In genomic region chr9:57283311-57283710, GRCm38 (mm10) we compare ENCODE assay signal across 20 mouse cellular contexts. TPM values are rescaled to one million over a fixed set of nuclear protein-coding genes. Genes with fewer than 3 reads are reported as not detected.
"Had no signal": no experiment of that assay in that cellular context is flagged by ENCODE, and none has a peak within 500 bp of the region (broad histone marks: within the 10 kb centered on the region; RNA-seq: fewer than 3 reads in every experiment).

No protein-coding gene starts in this region.

- H3K9me3 ChIP-seq: kidney, embryonic 15.5 days; limb, embryonic 10.5 days; liver, embryonic 15.5 days; midbrain, embryonic 13.5 days; neural tube, embryonic 15.5 days had no signal

- H3K27me3 ChIP-seq: kidney, embryonic 15.5 days; midbrain, embryonic 13.5 days; neural tube, embryonic 15.5 days had no signal

- H3K4me2 ChIP-seq: kidney, embryonic 15.5 days; liver, embryonic 15.5 days; midbrain, embryonic 13.5 days; neural tube, embryonic 15.5 days had no signal

- ATAC-seq: midbrain, embryonic 13.5 days had no signal

- H3K4me3 ChIP-seq: kidney, embryonic 15.5 days; left cerebral cortex, adult 2 months; limb, embryonic 10.5 days; liver, embryonic 15.5 days; midbrain, embryonic 13.5 days; neural tube, embryonic 15.5 days had no signal

- H3K9ac ChIP-seq: kidney, embryonic 15.5 days; liver, embryonic 15.5 days; midbrain, embryonic 13.5 days; neural tube, embryonic 15.5 days had no signal

- H3K36me3 ChIP-seq: kidney, embryonic 15.5 days; limb, embryonic 10.5 days; liver, embryonic 15.5 days; midbrain, embryonic 13.5 days; neural tube, embryonic 15.5 days had no signal

- H3K27ac ChIP-seq: kidney, embryonic 15.5 days; left cerebral cortex, adult 2 months; limb, embryonic 10.5 days; liver, embryonic 15.5 days; midbrain, embryonic 13.5 days; neural tube, embryonic 15.5 days; stomach, postnatal 0 days had no signal

- DNase-seq: kidney, postnatal 14 days; lung, postnatal 36 days; right cerebral cortex, adult 18-20 months; thymus, postnatal 4 days had no signal

RNA-seq across cellular contexts. Expression of gene Trcg1, which starts 47.0 kb away (rescaled TPM):
- total RNA-seq: layer of hippocampus, adult 8-10 months; layer of hippocampus, postnatal 14 days; left cerebral cortex, adult 2 months; left cerebral cortex, postnatal 14 days; megakaryocyte progenitor cell, adult 5-6 weeks; midbrain, postnatal 0 days had no signal
- polyA plus RNA-seq: kidney, embryonic 15.5 days; large intestine, adult 2 months; limb, embryonic 10.5 days; limb, embryonic 14.5 days; liver, embryonic 15.5 days; lung, embryonic 16.5 days; midbrain, embryonic 13.5 days; midbrain, postnatal 0 days; neural tube, embryonic 11.5 days; neural tube, embryonic 15.5 days; stomach, postnatal 0 days had no signal
